Mouse (Mus musculus) erythroblast, embryonic 14.5 days (primary cell): Measurements from ENCODE around the gene Bmp4.

Experiments
- GATA1 ChIP-seq: IDR thresholded peaks from 2 replicates; pipeline ENCODE4 v1.6.1; 2012; ENCODE audit warnings: low read length, inconsistent platforms, mixed read lengths
- TAL1 ChIP-seq: IDR thresholded peaks from 3 replicates; pipeline ENCODE4 v1.6.1; 2012; ENCODE audit warnings: low read length, inconsistent platforms, mixed read lengths

DNA sequence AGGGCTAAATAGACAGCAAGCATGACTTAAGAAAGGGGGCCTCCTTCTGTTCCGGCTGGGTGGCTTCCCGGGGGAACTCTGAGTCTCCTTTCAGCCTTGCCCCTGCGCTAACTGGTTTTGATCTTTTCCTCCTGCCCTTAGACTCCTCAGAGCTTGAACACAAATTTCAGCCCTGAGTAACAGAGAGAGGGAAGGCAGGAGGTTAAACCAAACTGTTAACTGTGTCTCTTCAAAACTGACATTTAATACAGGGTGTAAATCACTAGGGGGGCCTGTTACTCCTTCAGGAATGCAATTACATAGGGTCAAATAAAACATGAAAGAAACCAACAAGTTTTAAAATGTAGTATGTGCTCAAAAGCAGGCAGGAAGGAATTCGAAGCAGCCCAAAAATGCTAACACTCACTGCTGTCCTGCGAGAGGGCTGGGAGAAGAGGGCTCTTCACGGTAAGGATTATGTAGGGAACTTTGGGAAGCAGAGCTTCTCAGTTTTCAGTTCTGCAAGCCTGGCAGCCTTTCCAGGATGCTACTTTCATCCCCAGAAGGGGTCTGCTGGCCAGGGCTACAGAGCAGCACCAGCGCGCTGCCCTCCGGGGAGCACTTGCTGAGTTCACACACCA is 46.1 kb upstream of the Bmp4 start:
- TF ChIP-seq GATA1 (no peak), TAL1 (no peak)
